Mouse (Mus musculus): ENCODE data around the gene P2ry13. TPM values are rescaled to one million over a fixed set of nuclear protein-coding genes. Genes with fewer than 3 reads are reported as not detected.

Gene P2ry13
- polyA plus RNA-seq, 1 experiment from 2014 or later, result 1.4 TPM

DNA sequence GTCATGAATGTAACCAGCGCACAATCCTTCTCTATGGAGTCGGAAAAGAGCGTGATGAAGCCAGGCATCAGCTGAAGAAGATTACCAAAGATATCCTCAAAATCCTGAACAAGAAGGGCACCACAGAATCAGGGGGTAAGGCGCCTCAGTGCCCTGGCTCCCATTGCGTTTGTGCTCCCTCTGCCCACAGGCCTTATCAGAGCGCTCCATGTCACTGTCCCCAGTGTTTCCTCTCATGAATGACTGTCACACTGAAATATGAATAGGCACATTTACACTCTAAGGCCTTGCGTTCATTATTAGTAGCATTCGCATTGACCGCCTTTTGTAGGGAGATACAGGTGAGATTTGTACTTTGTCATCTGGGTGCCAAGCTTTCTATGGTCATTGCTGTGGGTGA, 17.0 kb upstream of the P2ry13 start:
- H3K4me2 ChIP-seq (ENCODE audit: low read length), result no peak overlapping the region

DNA sequence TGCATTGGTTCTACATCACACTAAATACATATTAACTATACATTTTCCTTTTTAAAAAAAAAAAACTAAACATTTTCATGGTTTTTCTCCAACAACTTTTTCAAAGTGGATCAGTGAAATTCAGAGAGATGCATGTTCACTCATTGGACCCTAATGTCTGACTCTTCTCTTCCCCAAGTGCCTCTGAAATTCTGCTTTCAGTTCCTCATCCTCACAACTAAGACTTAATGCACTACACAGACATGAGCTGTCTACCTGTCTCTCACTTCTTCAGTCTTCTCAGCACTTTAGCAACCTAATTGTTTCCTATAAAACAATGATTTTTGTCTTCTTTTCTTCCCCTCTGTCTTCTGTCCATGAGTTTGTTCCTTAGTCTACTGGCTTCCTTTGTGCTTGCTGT, 14.7 kb upstream of the P2ry13 start:
- no peak for DNase-seq
- no peaks in the 10 kb centered on the region for H3K4me1 ChIP-seq (ENCODE audit: control insufficient read depth, insufficient read depth, low read length)
- no peak overlapping the region for H3K4me3 ChIP-seq (replicated peaks; ENCODE audit: low read depth, low read length)

More for the DNA sequence above, 17.0 kb upstream of the P2ry13 start:
- no peaks in the 10 kb centered on the region for H3K4me1 ChIP-seq (ENCODE audit: control insufficient read depth, insufficient read depth, low read length)
- H3K36me3 ChIP-seq (ENCODE audit: control insufficient read depth, insufficient read depth, low read length), result no peaks in the 10 kb centered on the region
- no peak overlapping the region for H3K27ac ChIP-seq (replicated peaks; ENCODE audit: low read depth, low read length)
- ATAC-seq (ENCODE audit: low FRiP score, low TSS enrichment), result no peak
- H3K27me3 ChIP-seq (ENCODE audit: control insufficient read depth, insufficient read depth, low read length), result no peaks in the 10 kb centered on the region
- no peak overlapping the region for H3K9ac ChIP-seq (replicated peaks; ENCODE audit: low read length)
- H3K4me3 ChIP-seq (replicated peaks; ENCODE audit: low read depth, low read length), result no peak overlapping the region
- no peaks in the 10 kb centered on the region for H3K9me3 ChIP-seq (ENCODE audit: control insufficient read depth, low read length)
- DNase-seq, result no peak
- WGBS, result 98% methylated on average over 9 of the region's 9 CpGs

DNA sequence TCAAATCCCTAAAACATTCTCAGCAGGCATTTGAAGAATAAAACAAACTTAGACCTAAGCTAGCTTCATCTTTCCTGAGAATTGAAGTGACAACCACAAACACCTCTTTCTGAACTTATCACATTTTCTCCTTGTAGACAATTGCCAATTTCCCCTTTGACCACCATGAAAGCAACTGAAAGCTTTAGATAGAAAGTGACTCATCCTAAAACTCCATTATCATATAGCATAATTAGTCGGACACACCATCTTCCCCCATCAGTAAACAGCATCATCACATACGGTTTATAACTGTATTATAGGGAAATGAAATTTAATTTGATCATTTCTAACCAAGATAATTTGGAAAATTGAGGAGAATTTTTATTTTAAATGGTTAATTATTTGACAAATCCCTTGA, 11.6 kb upstream of the P2ry13 start:
- DNase-seq (no peak), ATAC-seq (ENCODE audit: low FRiP score, low TSS enrichment) (no peak)
- Histone ChIP-seq H3K27ac (replicated peaks; ENCODE audit: low read depth, low read length) (no peak overlapping the region), H3K4me1 (ENCODE audit: control insufficient read depth, insufficient read depth, low read length) (no peaks in the 10 kb centered on the region), H3K36me3 (ENCODE audit: control insufficient read depth, insufficient read depth, low read length) (no peaks in the 10 kb centered on the region), H3K4me3 (replicated peaks; ENCODE audit: low read depth, low read length) (no peak overlapping the region), H3K27me3 (ENCODE audit: control insufficient read depth, insufficient read depth, low read length) (no peaks in the 10 kb centered on the region), H3K9ac (replicated peaks; ENCODE audit: low read length) (no peak overlapping the region), H3K9me3 (ENCODE audit: control insufficient read depth, low read length) (no peaks in the 10 kb centered on the region), H3K4me2 (ENCODE audit: low read length) (no peak overlapping the region)
- WGBS, result 95% methylated on average over 2 of the region's 2 CpGs

More for the DNA sequence above, 14.7 kb upstream of the P2ry13 start:
- Histone ChIP-seq H3K4me2 (ENCODE audit: low read length) (no peak overlapping the region), H3K27me3 (ENCODE audit: control insufficient read depth, insufficient read depth, low read length) (no peaks in the 10 kb centered on the region), H3K9ac (replicated peaks; ENCODE audit: low read length) (no peak overlapping the region), H3K36me3 (ENCODE audit: control insufficient read depth, insufficient read depth, low read length) (no peaks in the 10 kb centered on the region), H3K27ac (replicated peaks; ENCODE audit: low read depth, low read length) (no peak overlapping the region), H3K9me3 (ENCODE audit: control insufficient read depth, low read length) (no peaks in the 10 kb centered on the region)
- no peak for ATAC-seq (ENCODE audit: low FRiP score, low TSS enrichment)

DNA sequence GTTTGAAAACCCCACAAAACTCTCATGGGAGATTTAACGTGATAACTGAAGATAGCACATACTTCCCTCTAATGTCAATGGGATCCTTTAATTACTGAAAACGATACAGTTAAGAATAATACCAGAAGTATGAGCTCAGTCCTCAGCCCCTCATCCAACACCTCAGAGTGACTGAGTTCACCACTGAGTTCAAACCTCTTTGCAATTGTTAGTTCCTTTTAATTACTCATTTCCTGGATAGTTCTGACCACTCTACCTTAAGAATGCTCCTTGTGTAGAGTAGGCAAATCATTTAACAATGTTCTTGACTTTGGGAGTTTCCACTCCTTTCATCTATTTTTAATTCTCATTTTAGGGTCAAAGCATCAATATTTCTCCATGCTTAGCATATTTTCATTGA, 8.6 kb upstream of the P2ry13 start:
- 92% methylated on average over 2 of the region's 2 CpGs for WGBS
- H3K9ac ChIP-seq (replicated peaks; ENCODE audit: low read length), result no peak overlapping the region
- no peak overlapping the region for H3K4me2 ChIP-seq (ENCODE audit: low read length)
- H3K27me3 ChIP-seq (ENCODE audit: control insufficient read depth, insufficient read depth, low read length), result no peaks in the 10 kb centered on the region
- no peak overlapping the region for H3K4me3 ChIP-seq (replicated peaks; ENCODE audit: low read depth, low read length)
- no peaks in the 10 kb centered on the region for H3K9me3 ChIP-seq (ENCODE audit: control insufficient read depth, low read length)
- DNase-seq, result no peak
- H3K36me3 ChIP-seq (ENCODE audit: control insufficient read depth, insufficient read depth, low read length), result no peaks in the 10 kb centered on the region
- no peaks in the 10 kb centered on the region for H3K4me1 ChIP-seq (ENCODE audit: control insufficient read depth, insufficient read depth, low read length)
- no peak overlapping the region for H3K27ac ChIP-seq (replicated peaks; ENCODE audit: low read depth, low read length)
- ATAC-seq (ENCODE audit: low FRiP score, low TSS enrichment), result no peak

DNA sequence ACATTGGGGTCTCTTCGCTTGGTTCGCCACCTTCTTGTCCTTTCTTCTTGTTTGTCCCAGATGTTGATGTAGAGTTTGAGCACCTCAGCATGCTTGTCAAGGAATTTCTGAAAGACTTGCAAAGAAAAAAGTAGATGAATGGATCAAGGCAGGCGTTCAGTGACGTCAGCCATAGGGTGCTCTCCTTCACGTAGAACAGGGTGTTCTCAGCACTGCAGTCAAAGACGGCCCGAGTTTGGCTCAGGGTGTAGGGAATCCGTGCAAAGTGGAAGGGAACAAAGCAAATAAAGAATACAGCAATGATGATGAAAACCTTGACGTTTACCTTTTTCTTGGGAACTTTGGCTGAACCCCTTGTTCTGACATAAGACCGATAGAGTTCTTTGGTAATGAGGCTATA, 6.5 kb upstream of the P2ry13 start:
- 93% methylated on average over 10 of the region's 10 CpGs for WGBS
- Histone ChIP-seq H3K27ac (replicated peaks; ENCODE audit: low read depth, low read length) (no peak overlapping the region), H3K4me3 (replicated peaks; ENCODE audit: low read depth, low read length) (no peak overlapping the region), H3K4me2 (ENCODE audit: low read length) (no peak overlapping the region), H3K36me3 (ENCODE audit: control insufficient read depth, insufficient read depth, low read length) (no peaks in the 10 kb centered on the region), H3K4me1 (ENCODE audit: control insufficient read depth, insufficient read depth, low read length) (no peaks in the 10 kb centered on the region), H3K27me3 (ENCODE audit: control insufficient read depth, insufficient read depth, low read length) (no peaks in the 10 kb centered on the region), H3K9ac (replicated peaks; ENCODE audit: low read length) (no peak overlapping the region), H3K9me3 (ENCODE audit: control insufficient read depth, low read length) (no peaks in the 10 kb centered on the region)
- ATAC-seq (ENCODE audit: low FRiP score, low TSS enrichment) (no peak), DNase-seq (no peak)

DNA sequence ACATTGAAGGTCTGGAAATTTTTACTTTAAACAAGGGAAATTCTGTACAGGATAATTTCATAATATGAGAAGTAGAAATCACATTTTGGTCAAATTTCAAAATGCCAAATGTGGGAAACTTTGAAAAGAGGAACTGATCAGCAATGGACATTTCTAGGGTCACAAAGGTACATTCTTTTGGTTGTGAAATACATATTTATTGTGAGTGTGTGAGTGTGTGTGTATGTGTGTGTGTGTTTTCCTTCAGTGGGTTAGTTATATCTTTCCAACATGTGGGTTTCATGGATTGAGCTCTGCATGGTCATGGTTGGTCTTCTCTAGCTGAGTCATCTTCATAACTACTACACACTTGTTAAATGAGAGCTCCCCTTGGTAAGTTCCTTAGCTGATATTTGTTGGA, 1.7 kb upstream of the P2ry13 start:
- no peak overlapping the region for H3K4me2 ChIP-seq (ENCODE audit: low read length)
- H3K27ac ChIP-seq (replicated peaks; ENCODE audit: low read depth, low read length), result no peak overlapping the region
- ATAC-seq (ENCODE audit: low FRiP score, low TSS enrichment) (no peak), DNase-seq (no peak)
- H3K27me3 ChIP-seq (ENCODE audit: control insufficient read depth, insufficient read depth, low read length), result no peaks in the 10 kb centered on the region
- H3K36me3 ChIP-seq (ENCODE audit: control insufficient read depth, insufficient read depth, low read length), result no peaks in the 10 kb centered on the region
- no peak overlapping the region for H3K4me3 ChIP-seq (replicated peaks; ENCODE audit: low read depth, low read length)
- H3K9me3 ChIP-seq (ENCODE audit: control insufficient read depth, low read length), result no peaks in the 10 kb centered on the region
- H3K4me1 ChIP-seq (ENCODE audit: control insufficient read depth, insufficient read depth, low read length), result no peaks in the 10 kb centered on the region
- no peak overlapping the region for H3K9ac ChIP-seq (replicated peaks; ENCODE audit: low read length)

DNA sequence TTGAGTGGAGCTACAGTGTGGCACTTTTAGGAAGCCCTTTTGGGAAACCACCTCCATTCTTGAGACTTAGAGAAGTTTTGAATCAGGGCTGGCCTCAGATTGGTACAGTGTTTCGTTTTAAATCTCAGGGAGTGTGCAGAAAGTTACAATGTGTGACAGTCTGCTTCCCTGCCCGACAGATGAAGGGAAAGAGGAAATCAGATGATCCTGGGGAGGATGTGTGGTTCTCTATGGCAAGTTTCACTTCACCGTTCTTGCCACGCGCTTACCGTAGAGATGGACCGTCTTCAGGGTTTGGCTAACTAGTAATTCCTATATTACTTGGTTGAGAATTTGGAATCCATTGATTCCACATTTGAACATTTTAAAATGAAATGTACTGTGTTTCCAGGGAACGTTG, 1.1 kb upstream of the P2ry13 start:
- Histone ChIP-seq H3K36me3 (ENCODE audit: control insufficient read depth, insufficient read depth, low read length) (no peaks in the 10 kb centered on the region), H3K4me1 (ENCODE audit: control insufficient read depth, insufficient read depth, low read length) (no peaks in the 10 kb centered on the region), H3K4me3 (replicated peaks; ENCODE audit: low read depth, low read length) (no peak overlapping the region), H3K27me3 (ENCODE audit: control insufficient read depth, insufficient read depth, low read length) (no peaks in the 10 kb centered on the region), H3K9me3 (ENCODE audit: control insufficient read depth, low read length) (no peaks in the 10 kb centered on the region), H3K4me2 (ENCODE audit: low read length) (no peak overlapping the region), H3K9ac (replicated peaks; ENCODE audit: low read length) (no peak overlapping the region), H3K27ac (replicated peaks; ENCODE audit: low read depth, low read length) (no peak overlapping the region)
- 93% methylated on average over 8 of the region's 8 CpGs for WGBS
- ATAC-seq (ENCODE audit: low FRiP score, low TSS enrichment), result no peak
- DNase-seq, result no peak

DNA sequence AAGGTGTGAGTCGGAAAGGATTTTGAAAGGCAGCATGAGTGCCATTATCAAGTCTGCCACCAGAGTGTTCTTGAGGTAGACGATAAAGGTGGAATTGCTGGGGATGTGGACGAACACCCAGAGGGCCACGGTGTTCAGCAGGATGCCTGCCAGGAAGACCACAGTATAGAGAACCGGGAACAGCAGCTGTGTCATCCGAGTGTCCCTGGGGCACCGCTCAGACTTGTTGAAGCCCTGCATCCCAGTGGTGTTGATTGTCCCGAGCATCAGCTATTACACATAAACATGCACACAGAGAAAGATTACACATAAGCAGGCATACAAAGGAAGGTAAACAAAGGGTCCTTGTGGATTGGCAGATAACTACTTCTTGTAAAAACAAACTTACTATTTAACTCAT, 593 bp downstream of the P2ry13 start:
- WGBS, result 87% methylated on average over 8 of the region's 8 CpGs
- Histone ChIP-seq H3K27ac (replicated peaks; ENCODE audit: low read depth, low read length) (no peak overlapping the region), H3K4me3 (replicated peaks; ENCODE audit: low read depth, low read length) (no peak overlapping the region), H3K36me3 (ENCODE audit: control insufficient read depth, insufficient read depth, low read length) (no peaks in the 10 kb centered on the region), H3K9ac (replicated peaks; ENCODE audit: low read length) (no peak overlapping the region), H3K9me3 (ENCODE audit: control insufficient read depth, low read length) (no peaks in the 10 kb centered on the region), H3K4me1 (ENCODE audit: control insufficient read depth, insufficient read depth, low read length) (no peaks in the 10 kb centered on the region), H3K4me2 (ENCODE audit: low read length) (no peak overlapping the region), H3K27me3 (ENCODE audit: control insufficient read depth, insufficient read depth, low read length) (no peaks in the 10 kb centered on the region)
- ATAC-seq (ENCODE audit: low FRiP score, low TSS enrichment) (no peak), DNase-seq (no peak)

DNA sequence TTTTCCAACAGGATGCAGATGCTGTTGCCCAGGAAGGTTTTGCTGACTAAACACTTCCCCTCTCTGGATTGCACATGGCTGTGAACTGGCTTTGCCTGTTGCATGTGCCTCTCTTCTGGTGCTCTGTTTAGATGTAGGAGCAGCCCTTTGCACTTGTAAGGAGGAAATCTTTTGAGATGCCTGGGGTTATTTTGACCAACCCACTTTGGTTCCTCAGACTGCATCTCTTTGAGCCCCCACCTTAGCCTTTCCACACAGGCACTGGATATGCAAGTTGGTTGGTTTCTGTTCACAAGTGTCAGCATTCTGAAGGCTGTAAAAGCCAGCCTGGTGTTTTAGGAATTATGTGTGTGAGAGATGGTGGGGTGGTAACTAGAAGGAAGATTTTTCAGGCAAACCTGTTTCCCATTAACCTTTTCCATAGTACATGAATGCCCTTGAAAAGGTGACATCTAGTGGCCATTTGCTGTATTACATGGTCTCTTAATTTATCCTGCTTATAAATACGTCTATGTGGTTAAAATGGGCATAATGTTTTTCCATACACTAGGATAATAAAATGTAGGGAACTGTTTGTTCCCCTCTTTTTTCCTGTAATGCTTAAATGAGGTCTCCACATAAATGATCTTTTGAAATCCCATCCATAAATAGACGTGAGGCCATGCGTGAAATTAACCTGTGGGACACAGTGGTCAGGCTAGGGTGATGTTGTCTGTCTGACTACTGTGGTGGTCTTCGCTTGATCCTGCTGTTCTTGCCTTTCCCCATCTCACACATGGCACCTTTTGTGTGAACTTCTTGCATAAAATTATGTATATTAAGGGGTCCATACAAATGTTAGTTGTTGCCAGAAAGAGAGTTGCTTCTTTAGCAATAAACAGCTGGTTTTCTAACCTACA, 1.8 kb downstream of the P2ry13 start:
- Histone ChIP-seq H3K4me1 (ENCODE audit: control insufficient read depth, insufficient read depth, low read length) (no peaks in the 10 kb centered on the region), H3K9me3 (ENCODE audit: control insufficient read depth, low read length) (no peaks in the 10 kb centered on the region), H3K4me3 (replicated peaks; ENCODE audit: low read depth, low read length) (no peak overlapping the region), H3K27ac (replicated peaks; ENCODE audit: low read depth, low read length) (no peak overlapping the region), H3K36me3 (ENCODE audit: control insufficient read depth, insufficient read depth, low read length) (no peaks in the 10 kb centered on the region), H3K27me3 (ENCODE audit: control insufficient read depth, insufficient read depth, low read length) (no peaks in the 10 kb centered on the region), H3K4me2 (ENCODE audit: low read length) (no peak overlapping the region), H3K9ac (replicated peaks; ENCODE audit: low read length) (no peak overlapping the region)
- ATAC-seq (ENCODE audit: low FRiP score, low TSS enrichment) (no peak; the same call in 1 of the 2 replicates), DNase-seq (peak; percentile 90)
- 63% methylated on average over 4 of the region's 4 CpGs for WGBS

All from midbrain, embryonic 14.5 days (tissue).